28 mouse cellular contexts compared by ENCODE assay signal in genomic region chr1:138937686-138938370, GRCm38 (mm10). TPM values are rescaled to one million over a fixed set of nuclear protein-coding genes. Genes with fewer than 3 reads are reported as not detected.
DNase-seq lines count a peak whose midpoint lies in the region; ATAC-seq and TF ChIP-seq lines count a peak whose summit lies in the region.
"Had no signal": no experiment of that assay in that cellular context is flagged by ENCODE, and none has a peak within 500 bp of the region (broad histone marks: within the 10 kb centered on the region; RNA-seq: fewer than 3 reads in every experiment).

No protein-coding gene starts in this region.

- TF ChIP-seq CTCF in lung, embryonic 14.5 days (IDR thresholded peaks at IDR 0.05; ENCODE audit: low read depth) = no peak

- no peak overlapping the region for H3K9ac ChIP-seq in lung, embryonic 14.5 days
- no peak overlapping the region for H3K9ac ChIP-seq in forebrain, embryonic 16.5 days (replicated peaks; ENCODE audit: low read depth, low read length)
- H3K9ac ChIP-seq: heart, embryonic 13.5 days; hindbrain, embryonic 14.5 days; limb, embryonic 13.5 days; midbrain, embryonic 13.5 days; neural tube, embryonic 15.5 days had no signal

- ATAC-seq in frontal cortex, adult (ENCODE audit: low TSS enrichment) = peak; percentile 23; the same call in 1 of the 2 replicates
- ATAC-seq in lung, embryonic 14.5 days (ENCODE audit: insufficient read depth) = no peak
- ATAC-seq in forebrain, embryonic 16.5 days = no peak
- ATAC-seq: forebrain, embryonic 14.5 days; midbrain, embryonic 13.5 days had no signal

- no peak for TF ChIP-seq POLR2A in myocyte (IDR thresholded peaks at IDR 0.05; ENCODE audit: insufficient read length, low read depth)

- H3K27me3 ChIP-seq in lung, embryonic 14.5 days (ENCODE audit: insufficient read depth, low read length) = no peaks in the 10 kb centered on the region
- no peaks in the 10 kb centered on the region for H3K27me3 ChIP-seq in myocyte (ENCODE audit: control insufficient read depth, insufficient read depth, insufficient read length)
- no peaks in the 10 kb centered on the region for H3K27me3 ChIP-seq in forebrain, embryonic 16.5 days (replicated peaks; ENCODE audit: control insufficient read depth, insufficient read depth, low read length)
- H3K27me3 ChIP-seq: heart, embryonic 13.5 days; limb, embryonic 13.5 days; megakaryocyte, embryonic 14.5 days; midbrain, embryonic 13.5 days; neural tube, embryonic 15.5 days had no signal

- H3K27ac ChIP-seq in lung, embryonic 14.5 days (ENCODE audit: low read depth) = no peak overlapping the region
- no peak overlapping the region for H3K27ac ChIP-seq in forebrain, embryonic 16.5 days (ENCODE audit: low read length)
- H3K27ac ChIP-seq: heart, embryonic 13.5 days; hindbrain, embryonic 14.5 days; limb, embryonic 13.5 days; midbrain, embryonic 13.5 days; neural tube, embryonic 15.5 days had no signal

- no peak for DNase-seq in frontal cortex, adult 2 months (ENCODE audit: extremely low spot score in 1 of 2, low spot score in 1 of 2)
- DNase-seq in lung, embryonic 14.5 days = peak; percentile 22
- DNase-seq in lung, postnatal 10 days = no peak
- DNase-seq in adrenal gland, postnatal 10 days = no peak
- no peak for DNase-seq in thymus, postnatal 4 days
- DNase-seq: adrenal gland, adult 2 months; cerebellum, adult 11 months; cerebellum, adult 9-10 months; cerebellum, postnatal 36 days; gastrocnemius, postnatal 10 days; heart, postnatal 10 days; kidney, adult 8-10 months; kidney, postnatal 4 days; lung, postnatal 4 days; retina, postnatal 1 day; right cerebral cortex, postnatal 14 days had no signal

- no peaks in the 10 kb centered on the region for H3K36me3 ChIP-seq in lung, embryonic 14.5 days (ENCODE audit: insufficient read depth)
- H3K36me3 ChIP-seq in myocyte (ENCODE audit: control insufficient read depth, insufficient read depth) = no peaks in the 10 kb centered on the region
- no peaks in the 10 kb centered on the region for H3K36me3 ChIP-seq in forebrain, embryonic 16.5 days (ENCODE audit: control insufficient read depth, insufficient read depth)
- H3K36me3 ChIP-seq: G1E; heart, embryonic 13.5 days; limb, embryonic 13.5 days; midbrain, embryonic 13.5 days; neural tube, embryonic 15.5 days had no signal

- 57% methylated on average over 6 of the region's 6 CpGs for WGBS in lung, embryonic 14.5 days
- WGBS in forebrain, embryonic 16.5 days = 84% methylated on average over 6 of the region's 6 CpGs

- no peak overlapping the region for H3K4me2 ChIP-seq in lung, embryonic 14.5 days
- no peak overlapping the region for H3K4me2 ChIP-seq in myocyte (ENCODE audit: low read depth)
- H3K4me2 ChIP-seq in forebrain, embryonic 16.5 days (ENCODE audit: low read length) = no peak overlapping the region
- H3K4me2 ChIP-seq: heart, embryonic 13.5 days; hindbrain, embryonic 14.5 days; limb, embryonic 13.5 days; liver, embryonic 11.5 days; midbrain, embryonic 13.5 days; neural tube, embryonic 15.5 days had no signal

- H3K9me3 ChIP-seq in lung, embryonic 14.5 days (ENCODE audit: low read depth, low read length) = no peaks in the 10 kb centered on the region
- H3K9me3 ChIP-seq in forebrain, embryonic 16.5 days (ENCODE audit: control insufficient read depth, low read length) = no peaks in the 10 kb centered on the region
- H3K9me3 ChIP-seq: G1E; heart, embryonic 13.5 days; limb, embryonic 13.5 days; megakaryocyte, embryonic 14.5 days; midbrain, embryonic 13.5 days; neural tube, embryonic 15.5 days had no signal

- no peaks in the 10 kb centered on the region for H3K4me1 ChIP-seq in lung, embryonic 14.5 days (ENCODE audit: insufficient read depth)
- no peaks in the 10 kb centered on the region for H3K4me1 ChIP-seq in forebrain, embryonic 16.5 days (replicated peaks; ENCODE audit: control insufficient read depth, insufficient read depth, low read length)
- H3K4me1 ChIP-seq: limb, embryonic 13.5 days; neural tube, embryonic 15.5 days had no signal

- no peak overlapping the region for H3ac ChIP-seq in myocyte (ENCODE audit: control insufficient read depth, insufficient read length)

- no peaks in the 10 kb centered on the region for H3K79me2 ChIP-seq in myocyte (ENCODE audit: control insufficient read depth, insufficient read depth)

- no peak overlapping the region for H3K4me3 ChIP-seq in lung, embryonic 14.5 days (ENCODE audit: low read depth, low read length)
- H3K4me3 ChIP-seq in myocyte = no peak overlapping the region
- no peak overlapping the region for H3K4me3 ChIP-seq in forebrain, embryonic 16.5 days (replicated peaks; ENCODE audit: low read length)
- H3K4me3 ChIP-seq: heart, embryonic 13.5 days; limb, embryonic 13.5 days; megakaryocyte, embryonic 14.5 days; midbrain, embryonic 13.5 days; neural tube, embryonic 15.5 days had no signal

TF ChIP-seq in myocyte, 11 proteins besides CTCF, POLR2A, EP300 and RAD21:
- TF ChIP-seq POLR2AphosphoS2 (IDR thresholded peaks at IDR 0.05; ENCODE audit: insufficient read length, low read depth) = no peak
- TF ChIP-seq MYOG (IDR thresholded peaks at IDR 0.05; ENCODE audit: control insufficient read depth in 1 of 3, insufficient read depth in 1 of 3, insufficient read length in 2 of 3, low read depth in 2 of 3) = no peak
- TF ChIP-seq MAX (IDR thresholded peaks at IDR 0.05; ENCODE audit: low read depth) = no peak
- peak in 1 of 3 experiments; percentile 7 for TF ChIP-seq MYOD1 (IDR thresholded peaks at IDR 0.05; ENCODE audit: control insufficient read depth in 1 of 3, insufficient read length in 2 of 3, low read depth in 2 of 3)
- TF ChIP-seq REST (IDR thresholded peaks at IDR 0.05; ENCODE audit: insufficient read depth, insufficient read length) = peak; percentile 60
- TF ChIP-seq SRF (IDR thresholded peaks at IDR 0.05; ENCODE audit: control insufficient read depth, insufficient read length, low read depth) = no peak
- TF ChIP-seq E2F4 (IDR thresholded peaks at IDR 0.05; ENCODE audit: insufficient read depth) = no peak

RNA-seq across cellular contexts. Expression of gene Dennd1b, which starts 25.4 kb away (rescaled TPM):
- 5.0 and 5.5 TPM in 2 replicates for polyA plus RNA-seq in frontal cortex, adult 2 months (2012; rRNA removed)
- 10.5 and 10.8 TPM in 2 replicates for polyA plus RNA-seq in lung, embryonic 14.5 days (2014; fragmentation: Nextera tagmentation; extraction: Ambion mirVana)
- 1.3 TPM for polyA plus RNA-seq in myocyte (2012; fragmentation: generic; extraction: Trizol)
- polyA plus RNA-seq in forebrain, embryonic 16.5 days (2015; fragmentation: Nextera tagmentation; extraction: Ambion mirVana) = 7.5 and 9.3 TPM in 2 replicates
- 10 to 100 TPM; 13.7 to 21.9 TPM for total RNA-seq in adrenal gland, postnatal 10 days (2021)
